Mouse (Mus musculus) gastrocnemius, postnatal 14 days (tissue): ENCODE measurements around the gene Prrxl1. TPM values are rescaled to one million over a fixed set of nuclear protein-coding genes. Genes with fewer than 3 reads are reported as not detected.

Experiments
- DNase-seq: peaks from one replicate; pipeline ENCODE4 v3.0.0; 2021; ENCODE audit warnings: mixed read lengths
- intact Hi-C: fragments of 180-260 bp; cut with DNase I; formaldehyde crosslinking; loops from one replicate; pipeline ENCODE4 v1.15.1; 2025; ENCODE audit warnings: low total_unique reads
- total RNA-seq, 2 experiments: library from RNA; stranded (reverse); gene quantifications; 2 replicates each; pipeline ENCODE4 v1.2.3; 2021

Prrxl1 gene
- total RNA-seq, 2 experiments from 2014 or later, result not detected

GRCm38 (mm10) chr14:32696344-32696743, 97.1 kb downstream of the Prrxl1 start:
- intact Hi-C loops, result no loop called here

GRCm38 (mm10) chr14:32697774-32698173, 98.6 kb downstream of the Prrxl1 start:
- no peak for DNase-seq
- intact Hi-C loops, result no loop called here

More at GRCm38 (mm10) chr14:32696344-32696743, 97.1 kb downstream of the Prrxl1 start:
- no peak for DNase-seq

GRCm38 (mm10) chr14:32698556-32698955, 99.3 kb downstream of the Prrxl1 start:
- no peak for DNase-seq
- intact Hi-C loops, result no loop called here

Other genes with a start within 250 kb of the Prrxl1 start
- not detected for gene 1700024G13Rik, start 211.0 kb upstream of the Prrxl1 start, total RNA-seq
- not detected for gene Slc18a3, start 134.6 kb upstream of the Prrxl1 start, total RNA-seq
- gene Chat, start 133.4 kb upstream of the Prrxl1 start, total RNA-seq, result not detected
- 1 to 10 TPM; 4.7 to 5.9 TPM for gene Ercc6, start 85.9 kb upstream of the Prrxl1 start, total RNA-seq
- gene 3425401B19Rik, start 85.9 kb downstream of the Prrxl1 start, total RNA-seq, result 100 to 1,000 TPM; 214 to 233 TPM
- gene Tmem273, start 186.6 kb downstream of the Prrxl1 start, total RNA-seq, result under 1 TPM; 0.47 to 0.58 TPM
- not detected for gene Fam170b, start 234.6 kb downstream of the Prrxl1 start, total RNA-seq